27 mouse cellular contexts compared by ENCODE assay signal in the genomic region with DNA sequence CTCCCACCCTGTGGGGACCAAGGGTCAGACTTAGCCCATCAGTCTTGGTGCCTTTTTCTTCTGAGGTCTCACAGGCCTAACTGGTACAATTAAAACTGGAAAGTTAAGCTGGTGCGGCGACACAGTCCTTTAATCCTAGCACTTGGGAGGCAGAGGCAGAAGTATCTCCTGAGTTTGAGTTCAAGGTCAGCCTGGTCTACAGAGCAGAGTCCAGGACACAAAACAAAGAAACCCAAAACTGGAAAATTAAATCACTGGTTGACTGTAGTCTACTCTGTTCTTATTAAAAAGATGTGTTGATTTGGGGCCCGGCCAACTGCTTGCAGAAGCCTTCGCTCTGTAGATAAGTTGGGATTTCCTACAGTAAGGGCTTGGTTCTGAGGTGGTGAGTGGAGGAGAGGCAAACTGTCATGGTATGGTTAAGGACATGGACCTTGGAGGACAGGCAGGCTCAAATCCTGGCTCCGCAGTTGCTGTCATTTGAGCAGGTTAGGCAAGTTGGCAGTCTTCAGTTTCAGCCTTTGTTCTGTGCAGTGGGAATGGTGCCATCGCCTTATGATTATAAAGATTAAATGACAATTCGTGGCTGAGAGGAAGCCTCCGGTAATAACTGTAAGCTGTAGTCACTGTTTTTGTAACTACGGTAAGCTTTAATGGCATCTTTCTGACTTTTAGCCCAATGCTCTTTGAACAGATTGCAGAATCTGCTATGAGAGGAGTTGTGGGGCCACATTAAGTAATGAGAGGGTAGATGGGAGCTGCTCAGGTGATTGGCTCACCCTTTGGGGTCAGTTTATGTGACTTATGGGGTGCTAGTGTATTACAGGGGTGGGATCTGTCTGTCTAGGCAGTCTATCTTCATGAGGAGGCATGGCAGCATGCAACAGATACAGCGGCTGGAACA. TPM values are rescaled to one million over a fixed set of nuclear protein-coding genes. Genes with fewer than 3 reads are reported as not detected.
DNase-seq lines count a peak whose midpoint lies in the region; ATAC-seq and TF ChIP-seq lines count a peak whose summit lies in the region.
"Had no signal": no experiment of that assay in that cellular context is flagged by ENCODE, and none has a peak within 500 bp of the region (broad histone marks: within the 10 kb centered on the region; RNA-seq: fewer than 3 reads in every experiment).

No protein-coding gene starts in this region.

- H3K9ac ChIP-seq in kidney, embryonic 14.5 days (ENCODE audit: low read depth, low read length), result no peak overlapping the region
- H3K9ac ChIP-seq: embryonic facial prominence, embryonic 13.5 days; forebrain, postnatal 0 days; heart, embryonic 12.5 days; heart, embryonic 15.5 days; hindbrain, embryonic 14.5 days had no signal

- no peak for ATAC-seq in kidney, embryonic 14.5 days (ENCODE audit: low FRiP score, low TSS enrichment)
- ATAC-seq: CD4-positive, CD25-positive, alpha-beta regulatory T cell, adult 4 months; forebrain, embryonic 14.5 days; forebrain, postnatal 0 days; hindbrain, postnatal 0 days; inflammation-experienced regulatory T-cells, adult 6 months; intestine, embryonic 16.5 days had no signal

- H3K36me3 ChIP-seq in kidney, embryonic 14.5 days (ENCODE audit: control insufficient read depth, insufficient read depth, low read length), result peaks cover 7% of the 10 kb centered on the region; the same call in 1 of the 2 replicates

- no peak overlapping the region for H3K27ac ChIP-seq in kidney, embryonic 14.5 days (ENCODE audit: low read depth, low read length)
- H3K27ac ChIP-seq in brown adipose tissue, adult 24 weeks (replicated peaks; ENCODE audit: low read depth, low read length), result peak overlapping the region; percentile 56
- H3K27ac ChIP-seq in cerebellum, adult 2 months (ENCODE audit: insufficient read depth, low read length), result no peak overlapping the region
- H3K27ac ChIP-seq: embryonic facial prominence, embryonic 13.5 days; heart, embryonic 15.5 days; hindbrain, embryonic 14.5 days; hindbrain, postnatal 0 days had no signal

- WGBS in kidney, embryonic 14.5 days, result 96% methylated on average over 10 of the region's 10 CpGs
- WGBS in cerebellum, adult 2 months, result 95% methylated on average over 10 of the region's 10 CpGs

- H3K4me2 ChIP-seq in kidney, embryonic 14.5 days (replicated peaks; ENCODE audit: low read depth, low read length), result no peak overlapping the region
- H3K4me2 ChIP-seq: embryonic facial prominence, embryonic 13.5 days; heart, embryonic 12.5 days; heart, embryonic 15.5 days; hindbrain, embryonic 14.5 days had no signal

- TF ChIP-seq POLR2A in cerebellum, adult 2 months (IDR thresholded peaks at IDR 0.05; ENCODE audit: borderline replicate concordance, insufficient read depth, low read length), result no peak

- H3K27me3 ChIP-seq in kidney, embryonic 14.5 days (ENCODE audit: control insufficient read depth, insufficient read depth, low read length), result no peaks in the 10 kb centered on the region
- no peaks in the 10 kb centered on the region for H3K27me3 ChIP-seq in cerebellum, adult 2 months (ENCODE audit: control insufficient read depth, insufficient read depth, low read length)
- H3K27me3 ChIP-seq: embryonic facial prominence, embryonic 13.5 days; heart, embryonic 12.5 days; heart, embryonic 15.5 days had no signal

- peak; percentile 63 for DNase-seq in heart, adult 11 months
- no peak for DNase-seq in heart, postnatal 36 days
- DNase-seq in kidney, postnatal 36 days, result peak; percentile 29 to 45
- peak; percentile 95 for DNase-seq in fat pad, adult 2 months (ENCODE audit: extremely low read depth, low read depth, low spot score)
- no peak for DNase-seq in cerebellum, adult 2 months
- DNase-seq: adrenal gland, adult 2 months; adrenal gland, postnatal 14 days; cerebellum, adult 11-12 months; cerebellum, adult 9-10 months; cerebellum, postnatal 25 days; forebrain, postnatal 0 days; gastrocnemius, postnatal 10 days; gastrocnemius, postnatal 36 days; heart, adult 18-20 months; heart, postnatal 10 days; heart, postnatal 4 days had no signal

- H3K9me3 ChIP-seq in kidney, embryonic 14.5 days (ENCODE audit: control insufficient read depth, low read length), result no peaks in the 10 kb centered on the region
- H3K9me3 ChIP-seq: embryonic facial prominence, embryonic 13.5 days; heart, embryonic 12.5 days; heart, embryonic 15.5 days had no signal

- no peaks in the 10 kb centered on the region for H3K4me1 ChIP-seq in kidney, embryonic 14.5 days (ENCODE audit: control insufficient read depth, insufficient read depth, low read length)
- peaks cover 5% of the 10 kb centered on the region for H3K4me1 ChIP-seq in brown adipose tissue, adult 24 weeks (ENCODE audit: control insufficient read depth, insufficient read depth, insufficient read length, low read length)
- H3K4me1 ChIP-seq in cerebellum, adult 2 months (ENCODE audit: control insufficient read depth, insufficient read depth, low read length), result no peaks in the 10 kb centered on the region
- H3K4me1 ChIP-seq: embryonic facial prominence, embryonic 13.5 days; heart, embryonic 15.5 days had no signal

- H3K4me3 ChIP-seq in kidney, embryonic 14.5 days (ENCODE audit: low read length), result no peak overlapping the region
- no peak overlapping the region for H3K4me3 ChIP-seq in brown adipose tissue, adult 24 weeks (ENCODE audit: insufficient read depth, low read depth, low read length)
- no peak overlapping the region for H3K4me3 ChIP-seq in cerebellum, adult 2 months (replicated peaks; ENCODE audit: insufficient read depth, low read depth, low read length)
- H3K4me3 ChIP-seq: embryonic facial prominence, embryonic 13.5 days; heart, embryonic 12.5 days; heart, embryonic 15.5 days had no signal

- no peak for TF ChIP-seq CTCF in cerebellum, adult 2 months (IDR thresholded peaks at IDR 0.05; ENCODE audit: borderline replicate concordance, insufficient read depth, low read depth, low read length)

- intact Hi-C loops in heart, postnatal 36 days (cut with DNase I), result no loop called here

RNA-seq across cellular contexts. Expression of a gene that starts 12.8 kb away (rescaled TPM):
- 1 to 10 TPM; 4.5 to 7.3 TPM for total RNA-seq in heart, postnatal 36 days (2021)
- 52.3 and 66.0 TPM in 2 replicates for polyA plus RNA-seq in kidney, embryonic 14.5 days (2014; fragmentation: Nextera tagmentation; extraction: Ambion mirVana)
- 11.7 and 12.8 TPM in 2 replicates for polyA plus RNA-seq in brown adipose tissue, adult 24 weeks (2012; ENCODE audit: insufficient read depth, insufficient read length, missing spikeins)
- 17.5 and 19.6 TPM in 2 replicates for polyA plus RNA-seq in cerebellum, adult 2 months (2012; rRNA removed)

Comparison
In these comparisons a context has a peak if more than half of its experiments do, and no peak if none do; other contexts are left out.
1. DNase-seq: peak in heart, adult 11 months (single experiment), kidney, postnatal 36 days (2 of 2) and fat pad, adult 2 months (single experiment); none in heart, postnatal 36 days (0 of 2) and cerebellum, adult 2 months (0 of 2).